Mouse (Mus musculus) B cell, adult 62 days (primary cell): ENCODE measurements around the gene Rhbdl3. TPM values are rescaled to one million over a fixed set of nuclear protein-coding genes. Genes with fewer than 3 reads are reported as not detected.

ENCODE experiments used
- total RNA-seq: library from RNA; stranded (reverse); gene quantifications from 4 replicates; pipeline ENCODE4 v1.2.4, GENCODE M21; 2023

Gene Rhbdl3
- total RNA-seq: 0.26 to 0.75 TPM (median 0.50 TPM) in 4 replicates

DNA sequence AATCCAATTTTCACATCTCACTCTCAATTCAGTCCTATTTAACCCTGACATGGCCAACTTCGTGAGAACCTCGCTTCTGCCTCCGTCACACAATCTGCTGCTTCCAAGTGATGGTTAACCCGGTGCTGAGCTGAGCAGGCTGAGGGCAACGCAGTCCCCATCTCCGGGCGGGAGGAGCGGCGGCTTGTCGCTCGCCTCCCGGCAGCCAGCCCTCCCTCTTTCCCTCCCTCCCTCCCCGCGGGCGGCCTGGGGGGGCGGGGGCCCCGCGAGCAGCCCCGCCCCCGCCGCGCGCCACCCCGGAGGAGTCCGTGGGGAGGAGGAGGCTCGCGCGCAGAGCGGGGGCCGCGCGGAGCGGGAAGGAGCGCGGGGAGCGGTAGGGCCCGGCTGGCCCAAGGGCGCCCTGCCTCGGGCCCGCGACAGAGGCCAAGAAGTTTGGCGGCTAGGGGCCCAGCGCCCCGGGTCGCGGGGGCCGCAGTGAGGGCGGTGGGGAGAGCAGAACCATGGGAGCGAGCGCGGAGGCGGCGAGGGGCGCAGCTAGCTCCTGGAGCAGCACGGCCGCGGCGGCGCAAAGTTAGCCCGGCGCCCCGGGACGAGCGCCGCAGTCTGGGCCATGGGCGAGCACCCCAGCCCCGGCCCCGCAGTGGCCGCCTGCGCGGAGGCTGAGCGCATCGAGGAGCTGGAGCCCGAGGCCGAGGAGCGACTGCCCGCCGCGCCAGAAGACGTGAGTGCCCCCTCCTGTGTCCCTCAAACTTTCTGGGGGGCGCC lies at the start of gene Rhbdl3:
TSS of gene Rhbdl3 (plus strand) at position 362 of the 765 bp plus-strand sequence.

GRCm38 (mm10) chr11:80377712-80378451 lies 77.2 kb downstream of the Rhbdl3 start, which contains the start of gene 5730455P16Rik:
5730455P16Rik (minus strand) TSS chr11:80378034.

GRCm38 (mm10) chr11:80383019-80383625 lies 82.4 kb downstream of the Rhbdl3 start, which contains the start of gene Zfp207:
Zfp207 (plus strand) TSS chr11:80383279.

Other genes starting within 250 kb of the Rhbdl3 start
- gene Crlf3, start 219.9 kb upstream of the Rhbdl3 start, total RNA-seq: 209 to 231 TPM (median 212 TPM) in 4 replicates
- gene Atad5, start 211.5 kb upstream of the Rhbdl3 start, total RNA-seq: 5.9 to 8.3 TPM (median 6.9 TPM) in 4 replicates
- 4.0 to 8.9 TPM (median 6.2 TPM) in 4 replicates for gene Tefm, start 158.7 kb upstream of the Rhbdl3 start, total RNA-seq
- gene Adap2, start 146.8 kb upstream of the Rhbdl3 start, total RNA-seq: 0.73 to 1.4 TPM (median 0.80 TPM) in 3 of 4 replicates, not detected in the other
- 8.1 to 12.2 TPM (median 9.3 TPM) in 4 replicates for gene Rnf135, start 117.1 kb upstream of the Rhbdl3 start, total RNA-seq
- 42.9 to 50.8 TPM (median 48.8 TPM) in 4 replicates for gene Rhot1, start 91.9 kb upstream of the Rhbdl3 start, total RNA-seq
- gene 5730455P16Rik, start 77.1 kb downstream of the Rhbdl3 start, total RNA-seq: 11.3 to 17.7 TPM (median 14.8 TPM) in 4 replicates
- 185 to 209 TPM (median 195 TPM) in 4 replicates for gene Zfp207, start 82.4 kb downstream of the Rhbdl3 start, total RNA-seq
- gene Psmd11, start 127.7 kb downstream of the Rhbdl3 start, total RNA-seq: 105 to 116 TPM (median 109 TPM) in 4 replicates
- gene Cdk5r1, start 176.1 kb downstream of the Rhbdl3 start, total RNA-seq: 12.6 to 18.3 TPM (median 16.8 TPM) in 4 replicates